Mouse (Mus musculus): Measurements from ENCODE around the gene Ski. TPM values are rescaled to one million over a fixed set of nuclear protein-coding genes. Genes with fewer than 3 reads are reported as not detected.

Gene Ski
- total RNA-seq, 2 experiments from 2014 or later = 136 to 138 TPM

- DNase-seq (ENCODE audit: low spot score in 2 of 2) = no peak
These were observed 114.5 kb downstream of the Ski start for GRCm38 (mm10) chr4:155107886-155108285.

Other genes with a start within 250 kb of the Ski start
- gene Plch2, start 165.8 kb downstream of the Ski start, total RNA-seq (2021) = 100 to 1,000 TPM in 1 of 2 experiments, 10 to 100 TPM in 1; 93.4 to 102 TPM
- gene Pex10, start 155.6 kb downstream of the Ski start, total RNA-seq (2021) = 10 to 100 TPM; 21.5 to 22.0 TPM
- gene Rer1, start 136.2 kb downstream of the Ski start, total RNA-seq (2021) = 10 to 100 TPM; 63.4 to 65.5 TPM
- gene Morn1, start 136.0 kb downstream of the Ski start, total RNA-seq (2021) = 10 to 100 TPM in 1 of 2 experiments, 1 to 10 TPM in 1; 9.3 to 11.3 TPM
- gene Faap20, start 27.2 kb upstream of the Ski start, total RNA-seq (2021) = 10 to 100 TPM; 27.5 to 31.8 TPM
- gene Prkcz, start 138.8 kb upstream of the Ski start, total RNA-seq (2021) = 100 to 1,000 TPM; 160 to 168 TPM
- gene Gabrd, start 175.5 kb upstream of the Ski start, total RNA-seq (2021) = 10 to 100 TPM; 26.8 to 27.0 TPM
- gene Cfap74, start 186.6 kb upstream of the Ski start, total RNA-seq (2021) = 10 to 100 TPM; 10.5 to 11.1 TPM
- gene Tmem52, start 246.5 kb upstream of the Ski start, total RNA-seq (2021) = 1 to 10 TPM; 3.1 to 4.2 TPM

Measured in layer of hippocampus, adult 18-20 months (tissue).